Mouse (Mus musculus) liver, postnatal 0 days (tissue): ENCODE results near the gene Paqr7. TPM values are rescaled to one million over a fixed set of nuclear protein-coding genes. Genes with fewer than 3 reads are reported as not detected.

Experiments used
- ATAC-seq: fragments of 200-750 bp; cut with Nextera tagmentation; 2 replicates; pipeline ENCODE4 v1.8.0; 2017; ENCODE audit warnings: mild to moderate bottlenecking, moderate library complexity
- DNase-seq: peaks from one replicate; pipeline ENCODE4 v3.0.0-alpha.2; 2016
- H3K27ac ChIP-seq: fragments of 300-500 bp; sonication (generic); 2 replicates; pipeline ENCODE4 v1.5.1; 2014; ENCODE audit warnings: antibody characterized with exemption, moderate library complexity, mild to moderate bottlenecking, low read depth
- H3K27me3 ChIP-seq: fragments of 300-500 bp; sonication (generic); 2 replicates; pipeline ENCODE4 v1.6.1; 2014; ENCODE audit warnings: low read length, control low read depth, mixed read lengths; ENCODE audit not compliant: insufficient read depth
- H3K36me3 ChIP-seq: fragments of 300-500 bp; sonication (generic); replicated peaks from 2 replicates; pipeline ENCODE4 v1.6.1; 2014; ENCODE audit warnings: mild to moderate bottlenecking, control low read depth, low read length, moderate library complexity, mixed read lengths; ENCODE audit not compliant: insufficient read depth
- H3K4me1 ChIP-seq: fragments of 300-500 bp; sonication (generic); 2 replicates; pipeline ENCODE4 v1.6.1; 2014; ENCODE audit warnings: antibody characterized with exemption, mild to moderate bottlenecking, control low read depth; ENCODE audit not compliant: insufficient read depth
- H3K4me2 ChIP-seq: fragments of 300-500 bp; sonication (generic); 2 replicates; pipeline ENCODE4 v1.6.1; 2014; ENCODE audit warnings: low read depth, mild to moderate bottlenecking, low read length, moderate library complexity, mixed read lengths
- H3K4me3 ChIP-seq: fragments of 300-500 bp; sonication (generic); 2 replicates; pipeline ENCODE4 v1.5.1; 2014; ENCODE audit warnings: low read depth, low read length
- H3K9ac ChIP-seq: fragments of 300-500 bp; sonication (generic); replicated peaks from 2 replicates; pipeline ENCODE4 v1.6.1; 2014; ENCODE audit warnings: mild to moderate bottlenecking, moderate library complexity
- H3K9me3 ChIP-seq: fragments of 300-500 bp; sonication (generic); 2 replicates; pipeline ENCODE4 v1.6.1; 2016; ENCODE audit warnings: mild to moderate bottlenecking, control low read depth, low read length, mixed read lengths
- CTCF ChIP-seq: sonication (generic); IDR thresholded peaks from 2 replicates; pipeline ENCODE4 v1.5.1; 2016; ENCODE audit warnings: antibody characterized with exemption, low read depth
- EP300 ChIP-seq: IDR thresholded peaks from 2 replicates; pipeline ENCODE4 v1.6.1; 2016; ENCODE audit warnings: antibody characterized with exemption, low read depth, mild to moderate bottlenecking
- WGBS: fragments of 180-500 bp; shearing (Covaris S2); extraction: QIAGEN DNeasy Blood & Tissue Kit; methylation state at CpG from one replicate; pipeline ENCODE4 v1.1.7; 2014; ENCODE audit not compliant: insufficient replicate concordance; 5-methylcytosine and 5-hydroxymethylcytosine counted together
- polyA plus RNA-seq: library from polyadenylated mRNA; unstranded; fragments of >200 nt; fragmentation: Nextera tagmentation; extraction: Ambion mirVana; gene quantifications from 2 replicates; pipeline ENCODE4 v1.2.1, GENCODE M21; 2015

The Paqr7 gene
- polyA plus RNA-seq, 1 experiment from 2014 or later, result 12.4 TPM

DNA sequence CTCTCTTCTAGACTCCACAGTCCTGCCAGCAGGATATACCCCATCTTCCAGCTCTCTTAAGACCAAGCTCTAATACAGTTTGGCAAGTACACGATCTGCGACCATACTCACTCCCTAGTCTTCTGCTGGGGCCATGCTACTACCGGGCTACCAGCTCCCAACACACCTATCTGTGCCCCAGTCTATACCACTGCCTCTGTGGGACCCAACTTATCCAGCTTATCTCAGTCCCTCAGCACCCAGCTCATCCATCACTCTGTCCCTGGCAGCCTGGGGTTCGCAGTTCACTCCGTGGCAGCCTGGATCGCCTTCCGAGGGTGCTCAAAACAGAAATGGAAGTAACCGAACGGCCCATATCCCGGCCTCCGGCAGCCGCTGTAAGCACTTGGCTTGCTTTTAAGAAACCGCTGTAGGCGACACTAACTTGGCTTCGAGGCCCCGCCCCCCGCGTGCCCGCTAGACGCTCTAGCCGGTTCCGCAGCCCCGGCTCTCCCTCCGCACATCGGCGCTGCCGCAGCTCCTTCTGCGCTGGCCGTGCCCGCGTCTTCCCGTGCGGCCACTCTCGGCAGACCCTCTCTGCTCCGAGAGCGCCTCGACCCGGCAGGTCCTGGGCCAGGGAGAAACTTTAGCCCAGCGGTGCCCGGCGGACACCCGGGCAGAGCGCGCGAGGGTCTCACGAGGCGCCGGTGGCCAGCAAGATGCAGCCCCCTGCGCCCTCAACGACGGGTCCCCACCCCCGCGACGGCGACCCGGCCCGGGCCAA lies 37.8 kb downstream of the Paqr7 start:
- Histone ChIP-seq H3K4me2 (peak overlapping the region; percentile 100), H3K4me3 (peak overlapping the region; percentile 93), H3K9me3 (no peaks in the 10 kb centered on the region), H3K36me3 (peaks cover 28% of the 10 kb centered on the region), H3K9ac (peak overlapping the region; percentile 92), H3K27me3 (no peaks in the 10 kb centered on the region), H3K4me1 (peaks cover 28% of the 10 kb centered on the region), H3K27ac (peak overlapping the region; percentile 93)
- under 1% methylated on average over 56 of the region's 57 CpGs for WGBS
- no peak for TF ChIP-seq EP300
- TF ChIP-seq CTCF, result no peak
- DNase-seq, result peak; percentile 84
- peak; percentile 19 for ATAC-seq

DNA sequence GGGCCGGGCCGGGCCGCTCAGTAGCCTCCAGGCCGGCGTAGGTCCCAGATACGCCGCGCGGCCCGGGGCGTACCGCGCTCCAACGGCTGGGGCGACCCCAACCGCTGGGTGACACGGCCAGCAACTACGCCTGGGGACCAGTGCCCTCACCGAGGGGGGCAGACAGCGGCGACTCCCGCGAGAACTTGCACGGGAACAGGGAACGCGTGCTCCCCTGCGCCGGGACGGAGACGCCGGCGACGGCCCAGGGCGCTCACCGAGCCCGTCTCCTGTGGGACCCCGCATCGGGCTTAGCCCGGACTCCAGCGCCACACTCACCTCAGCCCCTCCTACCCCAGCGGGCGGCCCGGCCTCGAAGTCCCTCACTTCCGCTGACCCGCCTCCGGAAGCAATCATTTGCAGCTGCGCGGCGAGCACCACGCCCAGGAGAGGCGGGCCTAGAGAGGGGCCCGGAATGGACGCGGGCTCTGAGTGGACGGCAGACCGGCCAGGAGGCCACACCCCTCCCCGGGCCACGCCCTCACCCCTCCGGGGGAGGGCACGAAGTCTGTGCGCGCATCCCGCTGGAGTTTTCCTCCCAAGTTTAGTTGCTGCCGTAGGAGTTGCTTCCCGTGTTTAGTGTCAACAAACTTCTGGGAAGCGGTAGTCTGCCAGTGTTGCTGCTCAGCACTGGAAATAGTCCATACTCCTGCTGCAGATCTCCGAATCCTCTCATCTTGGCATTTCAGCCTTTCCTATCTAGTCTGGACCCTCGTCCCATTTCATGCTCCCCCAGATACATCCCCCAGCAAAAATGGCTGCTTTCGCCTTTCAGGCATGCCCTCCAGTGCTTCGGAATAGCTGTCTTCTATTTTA lies 38.7 kb downstream of the Paqr7 start, which contains the start of gene Mtfr1l:
Gene Mtfr1l (minus strand): TSS at position 456 of the 855 bp plus-strand sequence.
- DNase-seq, result peak; percentile 99
- Histone ChIP-seq H3K4me1 (peaks cover 28% of the 10 kb centered on the region), H3K36me3 (peaks cover 20% of the 10 kb centered on the region), H3K9ac (peak within 1 kb of the TSS; percentile 92), H3K4me2 (peak within 1 kb of the TSS; percentile 100), H3K27ac (peak within 1 kb of the TSS; percentile 93), H3K4me3 (peak within 1 kb of the TSS; percentile 93), H3K9me3 (no peaks in the 10 kb centered on the region), H3K27me3 (no peaks in the 10 kb centered on the region)
- WGBS, result under 1% methylated on average over 69 of the region's 71 CpGs
- ATAC-seq, result peak; percentile 96
- no peak for TF ChIP-seq EP300

DNA sequence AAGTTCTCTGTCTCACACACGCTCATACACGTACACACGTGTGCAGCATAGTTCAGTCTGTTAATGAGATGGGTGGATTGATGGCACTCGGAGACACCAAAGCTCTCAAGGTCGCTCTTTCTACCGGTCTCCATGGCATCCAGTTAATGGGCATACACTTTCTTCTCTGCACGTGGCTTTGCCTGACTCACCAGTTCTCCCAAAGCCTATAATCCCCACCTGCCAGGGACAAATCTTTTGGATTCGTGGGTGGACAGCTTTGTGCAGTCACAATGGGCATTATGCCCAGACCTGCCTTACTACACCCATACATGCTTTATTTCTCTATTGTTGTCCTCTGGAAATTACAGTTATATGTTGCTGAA lies 39.3 kb downstream of the Paqr7 start:
- peak overlapping the region; percentile 44 for H3K27ac ChIP-seq
- DNase-seq (no peak), ATAC-seq (peak; percentile 3; the same call in 1 of the 2 replicates)
- no peaks in the 10 kb centered on the region for H3K27me3 ChIP-seq
- peak overlapping the region; percentile 93 for H3K4me3 ChIP-seq
- peaks cover 28% of the 10 kb centered on the region for H3K4me1 ChIP-seq
- H3K9ac ChIP-seq, result peak overlapping the region; percentile 92
- peak overlapping the region; percentile 100 for H3K4me2 ChIP-seq
- no peaks in the 10 kb centered on the region for H3K9me3 ChIP-seq
- H3K36me3 ChIP-seq, result peaks cover 14% of the 10 kb centered on the region
- 5% methylated on average over 8 of the region's 8 CpGs for WGBS
- TF ChIP-seq EP300 (no peak), CTCF (no peak)

DNA sequence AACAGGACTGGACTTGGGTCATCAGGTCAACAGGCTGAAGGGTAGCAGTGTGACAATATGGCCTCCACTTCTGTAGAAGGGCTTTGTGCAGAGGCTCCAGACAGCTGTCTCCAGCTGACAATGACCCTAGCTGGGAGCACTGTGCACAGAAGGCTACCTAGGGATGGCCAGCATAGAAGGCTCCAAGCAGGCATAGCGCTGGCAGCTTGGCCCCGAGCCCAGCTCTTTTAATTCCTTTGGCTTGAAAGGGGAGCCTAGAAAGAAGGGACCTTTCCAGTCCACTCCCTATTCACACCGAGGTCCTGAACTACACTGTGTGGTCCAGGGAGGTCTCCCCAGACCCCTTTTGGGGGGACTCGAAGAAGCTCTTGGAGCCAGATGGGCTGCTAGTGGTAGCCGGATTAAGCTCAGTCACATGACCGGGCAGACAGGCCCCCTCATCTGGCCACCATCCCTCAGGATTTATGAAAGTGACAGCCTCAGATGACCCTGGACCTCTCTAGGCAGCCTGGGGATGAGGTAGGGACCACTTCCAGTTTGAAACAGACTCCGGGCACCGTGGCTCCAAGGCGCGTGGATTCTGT lies 42.6 kb downstream of the Paqr7 start:
- 82% methylated on average over 10 of the region's 10 CpGs for WGBS
- Histone ChIP-seq H3K4me2 (no peak overlapping the region), H3K4me3 (no peak overlapping the region), H3K36me3 (peaks cover 4% of the 10 kb centered on the region), H3K9me3 (no peaks in the 10 kb centered on the region), H3K27ac (no peak overlapping the region), H3K4me1 (peaks cover 11% of the 10 kb centered on the region), H3K9ac (no peak overlapping the region), H3K27me3 (no peaks in the 10 kb centered on the region)
- no peak for TF ChIP-seq CTCF
- TF ChIP-seq EP300, result no peak
- DNase-seq (no peak), ATAC-seq (no peak)

DNA sequence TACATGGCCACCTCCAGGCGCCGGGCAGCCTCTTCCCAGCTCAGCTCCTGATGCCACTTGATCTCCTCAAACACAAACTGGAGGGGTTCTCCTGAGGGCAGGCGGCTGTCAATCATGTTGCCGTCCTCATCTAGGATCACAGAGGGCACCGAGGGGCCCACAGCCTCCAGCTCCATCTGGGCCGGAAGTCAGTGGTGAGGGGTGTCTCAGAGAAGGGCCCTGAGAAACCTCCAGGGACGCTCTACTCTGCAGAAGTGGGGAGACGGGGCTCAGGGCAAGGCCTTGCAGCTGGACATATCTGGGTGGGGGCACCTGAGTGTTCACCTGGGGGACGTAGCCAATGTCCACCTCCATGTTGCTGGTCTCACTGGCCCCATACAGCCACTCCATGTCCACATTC lies 46.2 kb downstream of the Paqr7 start:
- ATAC-seq (0 out of 2 replicates have a peak, but pooled peaks have one; percentile 2), DNase-seq (no peak)
- H3K4me3 ChIP-seq, result no peak overlapping the region
- H3K27me3 ChIP-seq, result no peaks in the 10 kb centered on the region
- no peak overlapping the region for H3K9ac ChIP-seq
- H3K27ac ChIP-seq, result no peak overlapping the region
- no peak overlapping the region for H3K4me2 ChIP-seq
- WGBS, result 79% methylated on average over 9 of the region's 9 CpGs
- no peaks in the 10 kb centered on the region for H3K9me3 ChIP-seq
- H3K36me3 ChIP-seq, result peaks cover 5% of the 10 kb centered on the region
- TF ChIP-seq CTCF (no peak), EP300 (no peak)
- peaks cover 8% of the 10 kb centered on the region for H3K4me1 ChIP-seq

DNA sequence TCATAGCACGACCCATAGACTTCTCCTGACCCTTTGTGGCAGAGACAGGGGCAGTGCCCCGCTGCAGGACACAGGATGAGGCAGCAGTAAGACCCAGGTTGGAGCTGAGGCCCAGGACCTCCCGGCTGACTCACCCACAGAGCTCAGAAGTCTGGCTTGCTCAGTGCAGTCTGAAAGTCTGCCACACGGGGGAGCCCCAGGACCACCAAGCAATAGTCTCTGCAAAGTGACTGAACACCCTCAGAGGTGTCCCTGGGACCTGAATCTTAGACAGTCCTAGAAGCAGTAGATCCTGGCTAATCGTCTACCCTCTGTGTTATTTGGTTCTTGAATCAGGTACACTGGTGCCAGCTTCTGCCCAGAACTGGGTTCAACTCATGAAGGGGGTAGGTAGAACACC lies 46.8 kb downstream of the Paqr7 start:
- no peak overlapping the region for H3K4me3 ChIP-seq
- no peak overlapping the region for H3K9ac ChIP-seq
- H3K27me3 ChIP-seq, result no peaks in the 10 kb centered on the region
- H3K9me3 ChIP-seq, result no peaks in the 10 kb centered on the region
- DNase-seq (peak; percentile 95), ATAC-seq (peak; percentile 75)
- no peak overlapping the region for H3K27ac ChIP-seq
- peaks cover 12% of the 10 kb centered on the region for H3K4me1 ChIP-seq
- no peak overlapping the region for H3K4me2 ChIP-seq
- 3% methylated on average over 5 of the region's 5 CpGs for WGBS
- TF ChIP-seq EP300 (no peak), CTCF (peak; percentile 99)
- H3K36me3 ChIP-seq, result peaks cover 5% of the 10 kb centered on the region
